Mouse (Mus musculus) thymus, postnatal 4 days (tissue): ENCODE measurements at regions not wholly inside any gene's neighbourhood (a gene's known extent, or its start where the extent isn't known, plus 50 kb on each side); places are given as distances from the start of the nearest gene placed in this dataset.
A peak's percentile ranks its signal among the peaks of the same experiment; 100 is the strongest.

Experiments
- DNase-seq: peaks from one replicate; pipeline ENCODE4 v3.0.0; 2021

- DNase-seq, result no peak
These were observed 70.0 kb downstream of the Mbip start for GRCm38 (mm10) chr12:56275556-56276242.

GRCm38 (mm10) chr12:56265049-56265448, 80.6 kb downstream of the Mbip start:
- DNase-seq, result no peak

GRCm38 (mm10) chr12:56261471-56261870, 84.2 kb downstream of the Mbip start:
- DNase-seq, result no peak

GRCm38 (mm10) chr12:56258401-56259050, 87.2 kb downstream of the Mbip start:
- DNase-seq, result no peak

GRCm38 (mm10) chr12:56256243-56256881, 89.3 kb downstream of the Mbip start:
- no peak for DNase-seq

GRCm38 (mm10) chr12:56252612-56253444, 92.9 kb downstream of the Mbip start:
- no peak for DNase-seq

- DNase-seq, result no peak
These were observed 95.4 kb downstream of the Mbip start for GRCm38 (mm10) chr12:56250262-56250661.

- DNase-seq, result no peak
These were observed 99.3 kb downstream of the Mbip start for GRCm38 (mm10) chr12:56246406-56246805.

GRCm38 (mm10) chr12:56242803-56243202, 102.9 kb downstream of the Mbip start:
- no peak for DNase-seq

GRCm38 (mm10) chr12:56241735-56242134, 104.0 kb downstream of the Mbip start:
- DNase-seq, result peak; percentile 38

- no peak for DNase-seq
These were observed 105.5 kb downstream of the Mbip start for GRCm38 (mm10) chr12:56240206-56240605.

GRCm38 (mm10) chr12:56234571-56234970, 111.1 kb downstream of the Mbip start:
- no peak for DNase-seq

GRCm38 (mm10) chr12:56233209-56233608, 112.5 kb downstream of the Mbip start:
- DNase-seq, result no peak

GRCm38 (mm10) chr12:56224142-56224895, 121.4 kb downstream of the Mbip start:
- DNase-seq, result no peak

- DNase-seq, result no peak
These were observed 152.2 kb downstream of the Mbip start for GRCm38 (mm10) chr12:56193524-56193923.

GRCm38 (mm10) chr12:56189562-56189961, 156.1 kb downstream of the Mbip start:
- no peak for DNase-seq

GRCm38 (mm10) chr12:56160736-56161135, 185.0 kb downstream of the Mbip start:
- DNase-seq, result no peak

GRCm38 (mm10) chr12:56144359-56144758, 201.3 kb downstream of the Mbip start:
- no peak for DNase-seq

- DNase-seq, result no peak
These were observed 201.9 kb downstream of the Mbip start for GRCm38 (mm10) chr12:56143789-56144188.

GRCm38 (mm10) chr12:56114446-56114845, 231.2 kb downstream of the Mbip start:
- no peak for DNase-seq

GRCm38 (mm10) chr12:56081406-56081805, 245.3 kb downstream of the Brms1l start:
- DNase-seq, result no peak

GRCm38 (mm10) chr12:56064183-56064582, 228.1 kb downstream of the Brms1l start:
- DNase-seq, result no peak
